Mouse (Mus musculus): Measurements from ENCODE around the gene Tex22.

Tex22 gene

DNA sequence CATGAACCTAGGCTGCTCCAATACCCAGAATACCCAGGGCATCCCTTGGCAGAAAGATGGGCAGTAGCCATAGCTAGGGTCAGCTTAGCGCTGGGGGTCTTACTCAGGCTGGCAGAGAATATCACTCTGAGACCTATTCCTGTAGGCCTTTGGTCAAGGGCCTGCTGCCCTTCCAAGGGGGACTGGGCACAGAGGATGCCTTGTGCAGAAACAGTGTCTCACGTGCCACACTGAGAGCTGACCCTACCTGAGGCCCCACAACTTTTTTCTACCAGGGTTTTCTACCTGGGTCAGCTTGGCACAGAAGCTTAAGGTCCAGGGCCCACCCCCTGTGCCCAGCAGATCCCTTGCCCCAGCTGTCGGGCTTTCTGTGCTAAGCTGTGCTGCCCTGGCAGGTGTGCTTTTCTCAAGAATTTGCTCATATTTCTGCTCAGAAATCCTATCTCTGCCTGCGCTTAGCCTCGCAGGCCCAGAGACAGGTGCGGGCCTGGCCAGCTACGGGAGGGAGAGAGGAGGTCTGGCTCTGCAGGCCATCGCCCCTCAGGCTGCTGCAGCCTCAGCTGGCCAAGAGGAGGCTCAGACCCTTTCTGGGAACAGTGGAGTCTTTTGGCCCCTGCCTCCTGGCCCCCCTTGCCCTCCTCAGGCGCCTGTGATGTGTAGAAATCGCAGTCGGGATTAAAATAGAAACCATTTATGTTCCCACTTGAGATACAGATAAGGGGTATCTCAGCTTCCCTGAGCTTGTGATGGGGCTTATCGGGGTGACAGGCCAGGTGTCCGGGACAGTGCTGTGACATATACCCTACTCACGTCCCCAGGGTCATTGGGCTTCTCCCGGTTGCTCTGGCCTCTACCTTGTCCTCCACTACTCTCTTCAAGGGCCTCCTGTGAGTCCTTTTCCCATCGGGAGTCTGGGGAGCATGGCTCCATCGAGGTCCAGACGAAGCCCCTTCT lies 63.2 kb downstream of the Tex22 start:
- no peak for DNase-seq (ENCODE audit: low read depth)

DNA sequence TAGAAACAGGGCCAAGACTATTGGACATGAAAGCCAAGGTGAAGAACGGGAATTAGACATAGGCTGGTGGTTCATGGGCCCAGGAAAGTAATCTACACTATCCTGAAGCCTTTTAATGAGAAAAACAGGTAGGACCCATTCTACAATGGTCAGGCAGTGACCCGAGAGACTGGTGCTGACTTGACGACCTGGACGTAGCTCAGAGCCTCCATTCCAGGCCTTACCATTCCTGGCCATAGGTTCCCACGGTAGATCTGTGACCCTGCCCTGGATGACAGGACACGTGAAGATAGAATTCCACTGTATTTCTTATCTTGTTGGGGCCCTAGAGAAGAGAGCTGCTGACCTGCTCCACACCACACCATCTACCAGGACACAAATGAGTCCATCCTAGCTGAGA lies 64.0 kb downstream of the Tex22 start:
- no peak for DNase-seq (ENCODE audit: low read depth)
